Mouse (Mus musculus) intestine, embryonic 16.5 days (tissue): Measurements from ENCODE around the gene Zfp961. TPM values are rescaled to one million over a fixed set of nuclear protein-coding genes. Genes with fewer than 3 reads are reported as not detected.
"Not testable (repeated sequence)": the region's sequence is repeated elsewhere in the genome, so short reads cannot be mapped to it uniquely, and the experiment has no call there.

Experiments
- ATAC-seq: fragments of 200-750 bp; cut with Nextera tagmentation; 2 replicates; pipeline ENCODE4 v1.8.0; 2017; ENCODE audit warnings: moderate TSS enrichment, moderate library complexity
- H3K27ac ChIP-seq: fragments of 300-500 bp; sonication (generic); 2 replicates; pipeline ENCODE4 v1.5.1; 2014; ENCODE audit warnings: mild to moderate bottlenecking, low read length
- H3K27me3 ChIP-seq: fragments of 300-500 bp; sonication (generic); replicated peaks from 2 replicates; pipeline ENCODE4 v1.6.1; 2014; ENCODE audit warnings: low read length, control low read depth, mixed read lengths; ENCODE audit not compliant: control insufficient read depth, insufficient read depth
- H3K36me3 ChIP-seq: fragments of 300-500 bp; sonication (generic); 2 replicates; pipeline ENCODE4 v1.6.1; 2014; ENCODE audit warnings: low read length, control low read depth; ENCODE audit not compliant: control insufficient read depth, insufficient read depth
- H3K4me1 ChIP-seq: fragments of 300-500 bp; sonication (generic); 2 replicates; pipeline ENCODE4 v1.6.1; 2014; ENCODE audit warnings: low read length, control low read depth, mixed read lengths; ENCODE audit not compliant: control insufficient read depth, insufficient read depth
- H3K4me2 ChIP-seq: fragments of 300-500 bp; sonication (generic); 2 replicates; pipeline ENCODE4 v1.6.1; 2014; ENCODE audit warnings: low read depth, low read length, control low read depth
- H3K4me3 ChIP-seq: fragments of 300-500 bp; sonication (generic); 2 replicates; pipeline ENCODE4 v1.5.1; 2014; ENCODE audit warnings: mild to moderate bottlenecking, low read length
- H3K9ac ChIP-seq: fragments of 300-500 bp; sonication (generic); 2 replicates; pipeline ENCODE4 v1.6.1; 2014; ENCODE audit warnings: low read depth, low read length
- H3K9me3 ChIP-seq: fragments of 300-500 bp; sonication (generic); 2 replicates; pipeline ENCODE4 v1.6.1; 2016; ENCODE audit warnings: low read length, control low read depth; ENCODE audit not compliant: control insufficient read depth
- WGBS: fragments of 180-500 bp; shearing (Covaris S2); extraction: QIAGEN DNeasy Blood & Tissue Kit; methylation state at CpG from one replicate; pipeline ENCODE4 v1.1.7; 2014; 5-methylcytosine and 5-hydroxymethylcytosine counted together
- polyA plus RNA-seq: library from polyadenylated mRNA; unstranded; fragments of >200 nt; fragmentation: Nextera tagmentation; extraction: Ambion mirVana; gene quantifications from 2 replicates; pipeline ENCODE4 v1.2.1, GENCODE M21; 2015

Zfp961 gene
- polyA plus RNA-seq, 1 experiment from 2014 or later = 24.9 TPM

- not testable (repeated sequence) for H3K36me3 ChIP-seq, H3K9me3 ChIP-seq, ATAC-seq, H3K9ac ChIP-seq, H3K4me1 ChIP-seq, H3K27me3 ChIP-seq, H3K27ac ChIP-seq, H3K4me2 ChIP-seq, H3K4me3 ChIP-seq
- WGBS = 56% methylated on average over 4 of the region's 4 CpGs
Observed at GRCm38 (mm10) chr8:72032926-72033325, 82.1 kb downstream of the Zfp961 start.

GRCm38 (mm10) chr8:72040918-72041317 is 90.1 kb downstream of the Zfp961 start, which contains the start of gene Olfr372:
TSS of gene Olfr372 (plus strand) at chr8:72041218.
- not testable (repeated sequence) for H3K4me1 ChIP-seq, H3K4me2 ChIP-seq, H3K9ac ChIP-seq, H3K27me3 ChIP-seq, H3K4me3 ChIP-seq, H3K9me3 ChIP-seq, H3K27ac ChIP-seq, ATAC-seq, H3K36me3 ChIP-seq
- WGBS = 83% methylated on average over 4 of the region's 4 CpGs

GRCm38 (mm10) chr8:72042493-72042892 is 91.7 kb downstream of the Zfp961 start:
- 94% methylated on average over 1 of the region's 1 CpGs for WGBS
- Histone ChIP-seq H3K27me3 (no peaks in the 10 kb centered on the region), H3K4me3 (no peak overlapping the region), H3K9me3 (no peaks in the 10 kb centered on the region), H3K4me2 (no peak overlapping the region), H3K27ac (no peak overlapping the region), H3K36me3 (no peaks in the 10 kb centered on the region), H3K9ac (no peak overlapping the region), H3K4me1 (no peaks in the 10 kb centered on the region)
- ATAC-seq = no peak

Other genes with a start within 250 kb of the Zfp961 start
- 19.2 and 20.9 TPM in 2 replicates for gene B3gnt3, start 249.2 kb upstream of the Zfp961 start, polyA plus RNA-seq
- 5.0 and 6.4 TPM in 2 replicates for gene Fcho1, start 225.3 kb upstream of the Zfp961 start, polyA plus RNA-seq
- gene Zfp709, start 69.0 kb upstream of the Zfp961 start, polyA plus RNA-seq = 4.6 and 5.1 TPM in 2 replicates
- 3.0 and 3.8 TPM in 2 replicates for gene Zfp882, start 42.4 kb upstream of the Zfp961 start, polyA plus RNA-seq
- 18.5 and 21.6 TPM in 2 replicates for gene Zfp617, start 42.4 kb upstream of the Zfp961 start, polyA plus RNA-seq
- gene Cyp4f18, start 58.6 kb downstream of the Zfp961 start, polyA plus RNA-seq = 3.3 and 3.8 TPM in 2 replicates
- gene Olfr372, start 90.2 kb downstream of the Zfp961 start, polyA plus RNA-seq = not detected in 2 replicates
- 0.11 and 0.16 TPM in 2 replicates for gene Olfr373, start 132.1 kb downstream of the Zfp961 start, polyA plus RNA-seq
- 0.13 TPM in 1 of 2 replicates, not detected in the other for gene Olfr374, start 156.0 kb downstream of the Zfp961 start, polyA plus RNA-seq
- 510 and 538 TPM in 2 replicates for gene Tpm4, start 183.9 kb downstream of the Zfp961 start, polyA plus RNA-seq
- gene Rab8a, start 210.2 kb downstream of the Zfp961 start, polyA plus RNA-seq = 177 and 178 TPM in 2 replicates
- 2.5 and 2.7 TPM in 2 replicates for gene Hsh2d, start 238.6 kb downstream of the Zfp961 start, polyA plus RNA-seq